Mouse (Mus musculus) thymus, postnatal 25 days (tissue): Measurements from ENCODE around the gene Sult5a1.
"Not testable (repeated sequence)": the region's sequence is repeated elsewhere in the genome, so short reads cannot be mapped to it uniquely, and the experiment has no call there.

Experiments used
- DNase-seq: peaks from one replicate; pipeline ENCODE4 v3.0.0; 2022

The Sult5a1 gene

GRCm38 (mm10) chr8:123134149-123134713 is 23.9 kb downstream of the Sult5a1 start:
- no peak for DNase-seq

DNA sequence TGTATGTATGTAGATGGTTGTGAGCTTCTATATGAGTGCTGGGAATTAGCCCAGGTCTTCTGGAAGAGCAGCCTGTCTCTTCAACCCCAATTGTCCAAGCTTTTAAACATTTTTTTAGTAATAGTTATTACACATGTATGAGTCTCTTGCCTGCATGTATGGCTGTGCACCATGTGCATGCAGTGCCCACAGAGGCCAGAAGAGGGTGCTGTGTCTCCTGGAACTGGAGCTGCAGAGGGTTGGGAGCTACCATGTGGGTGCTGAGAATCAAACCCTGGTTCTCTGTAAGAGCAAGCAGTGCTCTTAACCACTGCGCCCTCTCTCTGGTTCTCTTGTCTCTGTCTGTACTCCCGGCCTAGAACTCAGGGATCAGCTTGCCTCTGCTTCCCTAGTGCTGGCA is 25.2 kb downstream of the Sult5a1 start:
- DNase-seq = no peak

GRCm38 (mm10) chr8:123131041-123131440 is 27.1 kb downstream of the Sult5a1 start:
- DNase-seq = no peak

DNA sequence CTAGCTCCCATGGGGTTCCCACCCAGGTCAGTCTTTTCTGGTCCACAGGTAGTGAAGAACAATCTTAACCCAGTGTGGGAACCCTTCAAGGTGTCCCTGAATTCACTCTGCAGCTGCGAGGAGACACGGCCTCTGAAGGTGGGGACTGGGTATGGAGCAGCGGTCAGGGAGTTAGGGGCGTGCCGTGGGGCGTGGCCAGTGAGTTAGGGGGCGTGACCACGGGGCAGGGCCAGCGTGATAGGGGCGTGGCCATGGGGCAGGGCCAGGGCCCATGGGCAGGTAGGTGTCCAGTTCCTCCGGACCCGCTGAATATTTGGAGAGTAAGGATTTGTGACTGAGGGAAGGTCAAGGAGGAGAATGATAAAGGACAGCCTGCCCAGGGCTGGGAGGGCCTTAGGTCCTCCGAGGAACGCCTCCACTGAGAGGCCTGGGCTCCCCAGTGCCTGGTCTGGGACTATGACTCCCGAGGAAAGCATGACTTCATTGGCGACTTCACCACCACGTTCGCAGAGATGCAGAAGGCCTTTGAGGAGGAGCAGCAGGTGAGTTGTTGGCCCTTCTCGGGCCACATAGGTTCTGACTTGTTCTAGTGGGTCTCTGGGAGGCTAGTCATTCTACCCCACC is 31.8 kb downstream of the Sult5a1 start:
- DNase-seq = peak; percentile 22

DNA sequence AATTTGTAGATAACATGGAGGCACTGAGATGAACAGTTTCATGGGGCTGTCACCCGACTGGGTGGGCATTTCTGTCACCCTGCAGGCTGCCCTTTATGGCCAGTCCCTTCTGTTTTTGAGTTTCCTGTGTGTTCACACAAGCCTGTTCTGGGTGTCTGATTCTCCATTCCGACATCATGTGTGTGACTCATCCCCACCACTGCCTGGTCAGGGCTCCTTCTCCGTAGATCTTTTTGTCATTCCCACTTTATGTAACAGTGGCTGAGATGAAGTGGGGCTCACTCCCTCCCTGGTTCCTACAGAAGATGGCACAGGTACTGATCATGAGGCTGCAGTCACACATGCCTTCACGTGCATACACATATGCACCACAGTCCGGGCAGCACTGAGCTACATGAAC is 35.4 kb downstream of the Sult5a1 start:
- DNase-seq = no peak

GRCm38 (mm10) chr8:123122059-123122458 is 36.1 kb downstream of the Sult5a1 start:
- DNase-seq = no peak

DNA sequence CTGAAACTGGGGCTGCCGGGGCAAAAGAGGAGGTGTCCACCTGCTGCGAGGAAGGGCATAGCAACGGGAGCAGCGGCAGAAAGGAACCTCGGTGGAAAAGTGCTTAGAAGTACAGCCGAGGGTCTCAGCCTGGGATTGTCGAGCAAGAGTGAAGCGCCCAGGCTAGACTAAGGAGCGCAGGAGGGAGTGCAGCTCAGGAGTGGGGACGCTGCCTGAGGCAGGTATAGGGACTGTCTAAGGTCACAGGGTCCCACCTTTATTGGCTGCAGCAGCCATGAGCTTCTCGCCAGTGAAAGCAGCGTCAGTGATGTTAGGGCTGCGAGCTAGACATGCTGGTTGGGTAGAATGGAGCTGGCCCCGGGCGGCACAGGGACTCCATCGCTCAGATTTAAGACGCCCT is 40.4 kb downstream of the Sult5a1 start:
- DNase-seq = no peak

DNA sequence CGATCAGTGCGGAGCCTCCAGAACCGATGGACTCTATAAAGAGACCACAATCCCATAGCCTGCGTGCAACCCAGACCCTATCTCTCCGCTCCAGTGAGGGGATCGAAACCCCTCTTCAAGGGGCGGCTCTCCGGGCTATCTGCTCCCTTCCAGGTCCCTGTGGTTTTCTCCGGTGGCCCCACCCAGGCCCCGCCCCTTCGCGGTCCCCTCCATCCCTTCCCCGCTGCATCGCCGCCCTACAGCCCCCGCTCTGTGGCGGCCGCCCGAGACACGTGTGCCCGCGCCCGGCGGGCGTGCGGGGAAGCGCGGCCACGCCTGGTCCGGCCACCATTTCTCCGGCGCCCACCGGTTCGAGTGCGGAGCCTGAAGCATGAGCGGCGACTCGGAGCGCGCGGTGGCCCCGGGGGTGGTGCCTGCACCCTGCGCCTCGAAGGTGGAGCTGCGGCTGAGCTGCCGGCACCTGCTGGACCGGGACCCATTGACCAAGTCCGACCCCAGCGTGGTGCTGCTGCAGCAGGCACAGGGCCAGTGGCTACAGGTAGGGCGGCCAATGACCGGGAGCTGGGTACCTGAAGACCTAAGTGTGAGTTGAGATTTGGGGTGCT is 40.9 kb downstream of the Sult5a1 start, which contains the start of gene Cpne7:
TSS of gene Cpne7 (plus strand) at position 248 of the 605 bp plus-strand sequence.
- no peak for DNase-seq

GRCm38 (mm10) chr8:123114644-123115043 is 43.5 kb downstream of the Sult5a1 start:
- no peak for DNase-seq

GRCm38 (mm10) chr8:123113908-123114469 is 44.1 kb downstream of the Sult5a1 start:
- no peak for DNase-seq

- no peak for DNase-seq
Measured at GRCm38 (mm10) chr8:123112892-123113291, 45.2 kb downstream of the Sult5a1 start.

DNA sequence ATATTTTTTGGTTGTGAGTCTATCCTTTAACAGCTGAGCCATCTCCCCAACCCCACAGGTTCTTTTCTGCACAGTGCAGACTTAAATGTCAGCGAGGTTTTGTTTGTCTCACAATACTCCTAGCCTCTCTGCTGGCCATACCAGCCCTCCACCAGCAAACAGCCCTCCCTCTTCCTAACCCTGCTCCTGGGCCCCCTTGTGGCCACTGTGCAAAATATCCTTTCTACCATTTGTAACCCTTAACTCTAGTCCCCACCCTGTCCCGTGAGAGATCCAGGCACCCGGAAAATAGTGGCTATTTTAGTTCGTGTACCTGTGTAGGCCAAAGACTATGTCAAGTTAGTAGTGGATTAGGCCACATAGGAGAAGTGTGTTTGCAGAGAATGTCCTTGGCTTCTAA is 47.5 kb downstream of the Sult5a1 start:
- DNase-seq = peak; percentile 68

DNA sequence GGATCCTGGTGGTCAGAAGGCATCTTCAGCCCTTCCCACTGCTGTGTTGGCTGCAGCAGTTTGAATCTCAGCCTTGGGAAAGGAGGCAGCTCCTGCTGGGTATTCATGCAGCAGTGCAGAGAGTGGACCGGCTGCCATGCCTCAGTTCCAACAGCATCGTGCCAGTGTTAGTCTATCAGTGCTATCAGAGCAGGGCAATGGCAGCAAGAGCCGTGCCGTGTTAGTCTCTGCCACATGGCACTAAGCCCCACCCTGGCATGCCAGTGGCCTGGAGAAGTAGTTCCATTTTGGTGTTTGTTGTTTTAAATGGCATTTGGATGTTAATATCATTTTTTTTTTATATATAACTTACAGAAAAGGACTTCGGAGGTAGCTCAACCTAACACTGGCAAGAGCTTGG is 49.2 kb downstream of the Sult5a1 start:
- no peak for DNase-seq

DNA sequence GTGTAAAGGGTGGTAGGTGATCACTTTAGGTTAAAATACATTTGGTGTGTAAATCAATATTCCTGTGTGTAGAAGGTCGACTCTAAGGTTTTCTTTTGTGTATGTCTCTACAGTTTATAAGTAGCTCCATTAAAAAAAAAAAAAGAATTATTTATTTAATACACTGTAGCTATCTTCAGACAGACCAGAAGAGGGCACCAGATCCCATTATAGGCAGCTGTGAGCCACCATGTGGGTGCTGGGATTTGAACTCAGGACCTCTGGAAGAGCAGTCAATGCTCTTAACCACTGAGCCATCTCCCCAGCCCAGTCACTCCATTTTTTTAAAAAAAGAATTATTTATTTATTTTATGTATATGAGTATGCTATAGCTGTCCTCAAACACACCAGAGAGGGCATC is 50.1 kb downstream of the Sult5a1 start:
- no peak for DNase-seq

GRCm38 (mm10) chr8:123106531-123106930 is 51.6 kb downstream of the Sult5a1 start:
- no peak for DNase-seq

DNA sequence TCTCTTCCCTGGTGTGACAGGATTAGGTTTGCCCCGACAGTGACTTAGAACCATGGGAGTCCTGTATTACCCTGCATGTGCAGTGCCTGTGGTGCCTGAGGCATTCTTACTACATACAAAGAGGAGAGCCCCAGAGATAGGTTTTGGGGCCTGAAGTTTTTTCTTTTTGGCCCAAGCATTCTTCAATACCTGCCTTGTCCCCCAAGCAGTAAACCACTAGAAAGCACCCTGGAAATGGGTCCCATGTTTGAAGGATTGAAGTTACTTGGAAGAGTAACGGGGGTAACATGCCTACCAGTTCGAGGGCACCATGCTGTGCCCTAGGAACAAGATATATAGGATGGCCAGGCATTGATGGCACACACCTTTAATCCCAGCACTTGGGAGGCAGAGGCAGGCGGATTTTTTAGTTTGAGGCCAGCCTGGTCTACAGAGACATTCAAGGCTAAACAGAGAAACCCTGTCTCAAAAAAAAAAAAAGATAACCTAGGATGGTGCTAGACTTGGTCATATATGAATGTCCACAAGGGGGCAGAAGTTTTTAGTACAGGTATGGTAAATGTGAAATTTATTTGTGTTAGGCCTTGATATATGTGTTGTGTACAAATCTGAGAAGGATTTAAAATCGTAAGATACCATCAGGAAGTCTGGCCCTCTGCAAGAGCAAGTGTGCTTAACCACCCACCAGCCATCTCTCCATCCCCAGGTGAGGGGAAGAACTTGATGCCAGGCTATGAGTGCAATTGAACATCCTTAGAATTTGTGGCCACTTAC is 52.4 kb downstream of the Sult5a1 start:
- no peak for DNase-seq

DNA sequence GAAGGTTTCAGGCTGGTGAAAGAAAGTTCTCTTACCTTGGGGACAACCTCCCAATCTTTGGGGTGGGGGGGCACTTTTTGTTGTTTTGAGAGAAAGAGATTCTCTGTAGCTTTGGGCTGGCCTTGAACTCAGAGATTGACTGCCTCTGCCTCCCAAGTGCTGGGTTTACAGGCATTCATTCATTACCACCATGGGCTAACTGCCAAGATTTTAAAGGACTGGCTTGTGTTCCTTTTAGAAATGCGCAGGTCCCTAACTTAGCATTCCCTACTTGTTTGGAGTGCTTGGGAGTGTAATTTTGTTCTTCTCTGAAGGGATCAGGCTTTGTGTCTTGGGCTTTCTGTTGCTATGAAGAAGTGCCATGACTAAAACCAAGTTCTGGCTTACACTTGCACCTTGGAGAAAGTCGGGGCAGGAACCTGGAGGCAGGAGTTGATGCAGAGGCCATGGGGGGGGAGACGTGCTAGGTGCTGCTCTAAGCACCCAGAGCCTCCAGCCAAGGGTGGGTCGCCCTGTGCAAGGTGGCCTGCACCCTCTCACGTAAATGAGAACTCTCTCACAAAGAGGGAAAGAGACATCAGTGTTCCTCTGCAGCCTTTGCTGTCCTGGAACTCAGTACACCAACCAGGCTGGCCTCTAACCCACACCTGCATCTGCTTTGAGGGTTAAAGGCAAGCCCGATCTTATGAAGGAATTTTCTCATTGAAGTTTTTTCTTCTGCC is 53.9 kb downstream of the Sult5a1 start:
- DNase-seq = no peak

DNA sequence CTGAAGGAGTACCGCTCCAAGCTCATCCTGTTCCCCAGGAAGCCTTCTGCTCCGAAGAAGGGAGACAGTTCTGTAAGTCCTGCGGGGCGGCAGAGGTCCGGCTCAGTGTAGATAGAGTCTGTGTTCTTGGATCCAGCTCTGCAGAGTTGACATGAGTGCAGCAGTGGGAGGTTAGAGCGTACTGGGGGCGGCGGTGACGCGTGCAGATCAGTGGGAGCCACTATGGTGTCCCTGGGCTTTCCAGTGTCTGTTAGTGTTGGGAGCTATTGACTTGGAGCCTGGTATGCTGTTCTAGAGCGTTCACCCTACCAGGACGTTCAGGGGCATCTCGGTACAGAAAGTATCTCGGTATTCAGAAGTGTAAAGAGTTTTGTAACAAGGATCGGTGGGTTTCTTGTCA is 54.8 kb downstream of the Sult5a1 start:
- DNase-seq = no peak

DNA sequence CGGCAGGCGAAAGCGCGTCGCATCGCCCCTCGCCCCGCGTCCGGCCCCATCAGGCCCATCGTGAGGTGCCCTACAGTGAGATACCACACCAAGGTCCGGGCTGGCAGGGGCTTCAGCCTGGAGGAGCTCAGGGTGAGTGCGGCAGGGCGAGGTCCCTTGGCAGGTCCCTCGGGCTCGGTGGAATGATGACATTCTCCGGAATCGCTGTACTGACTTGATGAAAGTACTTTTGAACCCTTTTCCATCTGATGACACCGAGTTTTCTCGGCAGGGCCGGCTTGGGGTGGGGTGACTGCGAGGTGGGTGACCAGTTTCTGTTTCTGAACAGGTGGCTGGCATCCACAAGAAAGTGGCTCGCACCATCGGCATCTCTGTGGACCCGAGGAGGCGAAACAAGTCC is 55.3 kb downstream of the Sult5a1 start:
- DNase-seq = not testable (repeated sequence)

- peak; percentile 96 for DNase-seq
Measured at GRCm38 (mm10) chr8:123101735-123102685, 56.1 kb downstream of the Sult5a1 start, which contains the start of gene Rpl13. Rpl13 (plus strand) TSS chr8:123102350.

DNA sequence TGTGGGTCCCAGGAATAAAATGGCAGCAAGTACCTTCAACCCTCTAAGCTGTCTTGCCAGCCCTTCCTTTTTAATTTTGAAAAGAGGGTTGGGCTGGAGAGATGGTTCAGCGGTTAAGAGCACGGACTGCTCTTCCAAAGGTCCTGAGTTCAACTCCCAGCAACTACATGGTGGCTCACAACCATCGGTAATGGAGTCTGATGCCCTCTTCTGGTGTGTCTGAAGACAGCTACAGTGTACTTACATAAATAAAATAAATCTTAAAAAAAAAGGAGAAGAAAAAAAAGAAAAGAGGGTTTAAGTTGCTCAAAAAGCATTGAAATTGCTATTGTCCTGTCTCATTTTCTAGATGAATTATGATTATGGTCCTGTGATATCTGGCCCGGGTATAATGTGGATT is 56.9 kb downstream of the Sult5a1 start:
- DNase-seq = no peak
